Mouse (Mus musculus) layer of hippocampus, postnatal 14 days (tissue): ENCODE measurements around the gene Galt. TPM values are rescaled to one million over a fixed set of nuclear protein-coding genes. Genes with fewer than 3 reads are reported as not detected.

ENCODE experiments used
- DNase-seq, 2 experiments: peaks; one replicate each; pipeline ENCODE4 v3.0.0; 2021 to 2022; ENCODE audit warnings: low spot score in 2 of 2, mixed read lengths in 1 of 2
- long read RNA-seq, 2 experiments: library from polyadenylated mRNA; stranded (forward); transcript quantifications; one replicate each; pipeline ENCODE4 v2.0.0; 2021
- total RNA-seq, 2 experiments: library from RNA; stranded (reverse); gene quantifications; 2 replicates each; pipeline ENCODE4 v1.2.3; 2021

The Galt gene
- total RNA-seq = 10 to 100 TPM; 50.0 to 54.2 TPM
- long read RNA-seq, experiment 1, transcript Galt-201 (11 exons, 1,595 nt) = major isoform, 7 of 45 reads
- long read RNA-seq, experiment 1, partial matches to known transcripts = 14 of 45 reads
- long read RNA-seq, experiment 1, other reads (novel, unspliced or antisense) = 21 of 45 reads
- long read RNA-seq, experiment 2, partial matches to known transcripts = 14 of 43 reads
- long read RNA-seq, experiment 2, other reads (novel, unspliced or antisense) = 25 of 43 reads

GRCm38 (mm10) chr4:41754797-41755337 lies at the start of gene Galt:
Gene Galt (plus strand): TSS chr4:41755228.
- DNase-seq = no peak

DNA sequence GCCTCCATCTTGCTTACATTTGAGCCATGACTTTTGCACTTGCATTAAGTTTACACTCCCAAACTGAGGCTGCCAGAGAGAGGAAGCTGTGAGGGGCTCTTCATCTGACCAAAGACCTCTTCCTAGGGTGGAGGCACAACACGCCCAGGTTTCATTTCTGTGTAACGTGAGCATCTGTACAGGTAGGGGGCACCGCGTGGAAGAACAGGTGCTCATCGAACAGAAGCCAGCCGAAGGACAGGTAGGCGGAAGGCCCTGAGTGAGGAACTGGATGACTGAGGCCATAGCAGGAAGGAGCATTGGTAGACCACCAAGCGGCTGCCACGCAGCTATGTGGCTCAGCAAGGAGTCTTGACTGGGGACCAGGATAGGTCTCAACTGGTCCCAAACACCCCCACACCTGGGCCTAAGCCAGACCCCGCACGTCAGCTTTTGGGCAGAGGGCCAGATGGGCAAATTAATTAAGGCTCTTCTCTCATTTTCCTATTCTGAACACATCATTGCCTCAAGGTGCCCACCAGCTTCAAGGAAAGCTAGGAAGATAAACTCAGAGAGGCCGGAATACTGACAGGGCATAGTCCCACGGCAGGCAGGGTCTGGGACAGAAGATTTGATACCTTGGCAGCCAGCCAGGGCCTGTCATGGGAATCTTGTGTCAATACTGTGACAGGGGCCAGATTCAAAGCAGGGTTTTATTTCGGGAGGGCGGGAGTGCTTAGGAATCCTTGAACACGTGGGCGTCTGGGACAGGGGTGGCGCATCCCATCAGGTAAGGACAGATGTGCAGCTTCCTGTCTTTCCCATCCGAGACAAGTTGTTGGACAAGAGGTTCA lies 48.9 kb upstream of the Galt start:
- DNase-seq = no peak

DNA sequence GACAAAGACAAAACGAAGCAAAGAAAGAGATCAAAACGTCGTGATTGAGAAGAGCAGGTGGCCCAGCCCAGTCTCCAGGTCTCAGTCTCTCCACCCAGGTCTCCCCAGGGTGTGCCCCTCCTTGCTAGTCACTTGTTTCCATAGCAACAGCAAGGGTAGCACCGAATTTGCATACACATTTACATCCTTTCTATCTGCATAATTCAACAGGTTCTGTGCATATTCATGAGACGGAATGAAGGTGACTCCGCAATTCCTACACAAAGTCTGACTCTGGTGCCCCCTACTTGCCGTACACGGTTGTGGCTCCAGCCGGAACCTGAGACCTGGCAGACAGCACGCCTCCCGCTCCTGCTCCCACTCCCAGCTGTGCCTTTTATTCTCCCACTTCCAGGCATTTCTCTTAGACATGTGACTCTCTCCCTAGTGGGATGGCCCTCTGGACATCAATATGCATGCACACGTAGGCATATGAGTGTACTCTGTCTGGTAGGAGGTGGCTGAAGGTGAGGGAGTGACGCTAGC lies 48.0 kb upstream of the Galt start:
- DNase-seq = no peak

GRCm38 (mm10) chr4:41708192-41708745 lies 46.8 kb upstream of the Galt start:
- DNase-seq = peak in 1 of 2 experiments; percentile 86

- DNase-seq = no peak
These were observed 44.8 kb upstream of the Galt start for GRCm38 (mm10) chr4:41710229-41710628.

DNA sequence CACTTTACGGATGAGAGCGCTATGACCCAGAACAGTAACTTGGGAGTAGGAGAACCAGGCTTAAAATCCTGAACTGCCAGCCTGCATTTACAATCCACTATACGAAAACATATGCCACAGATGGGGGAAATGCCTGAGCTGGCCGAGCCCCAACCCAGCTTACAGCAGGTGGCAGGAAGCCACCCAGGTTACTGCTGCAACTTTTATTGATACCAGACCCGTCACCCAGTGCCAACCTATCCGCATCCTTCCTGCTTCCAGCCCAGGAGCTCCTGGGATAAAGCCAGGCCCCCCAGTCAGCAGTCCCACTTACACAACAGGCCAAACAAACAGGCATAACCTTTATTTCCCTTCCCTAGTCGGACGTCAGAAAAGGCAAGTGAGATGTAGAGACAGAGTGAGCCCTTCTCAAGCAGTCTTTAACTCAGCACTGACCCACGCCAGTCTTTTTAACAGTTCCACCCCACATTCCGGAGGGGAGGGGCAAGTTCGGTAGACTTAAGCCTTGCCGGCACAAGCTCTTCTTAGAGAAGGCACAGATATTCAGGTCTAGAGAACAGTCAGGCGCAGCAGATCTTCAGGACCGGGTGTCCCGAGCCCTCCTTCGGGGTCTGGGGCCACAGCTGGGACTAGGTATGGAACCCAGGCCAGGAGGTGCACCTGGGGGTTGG lies 43.2 kb upstream of the Galt start:
- DNase-seq = no peak

- no peak for DNase-seq
These were observed 42.4 kb upstream of the Galt start for GRCm38 (mm10) chr4:41712421-41713196.

GRCm38 (mm10) chr4:41713197-41714067 lies 41.6 kb upstream of the Galt start, which contains the start of gene Rpp25l:
Gene Rpp25l (minus strand): TSS chr4:41713534.
- peak; percentile 86 to 87 for DNase-seq

DNA sequence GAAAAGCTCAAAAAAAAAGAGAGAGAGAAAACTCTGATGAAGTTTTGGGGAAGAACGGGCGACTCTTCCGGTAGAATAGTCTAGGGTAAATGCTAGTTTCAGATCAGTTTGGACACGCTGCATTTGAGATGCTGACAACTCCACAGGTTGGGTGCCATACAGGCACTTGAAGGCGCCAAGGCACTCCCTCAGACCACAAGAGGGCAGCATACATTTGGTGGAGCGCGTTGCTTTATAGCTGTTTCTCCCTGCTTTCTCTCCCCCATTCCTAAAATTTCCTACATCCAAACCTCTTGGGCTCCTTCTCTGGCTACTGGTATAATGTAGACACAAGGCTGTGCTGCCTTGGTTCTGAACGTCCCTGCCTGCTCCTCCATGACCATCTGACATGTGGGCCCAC lies 40.8 kb upstream of the Galt start:
- DNase-seq = peak in 1 of 2 experiments; percentile 81

- no peak for DNase-seq
These were observed 39.9 kb upstream of the Galt start for GRCm38 (mm10) chr4:41715082-41715481.

- peak in 1 of 2 experiments; percentile 71 for DNase-seq
These were observed 39.4 kb upstream of the Galt start for GRCm38 (mm10) chr4:41715596-41715995.

DNA sequence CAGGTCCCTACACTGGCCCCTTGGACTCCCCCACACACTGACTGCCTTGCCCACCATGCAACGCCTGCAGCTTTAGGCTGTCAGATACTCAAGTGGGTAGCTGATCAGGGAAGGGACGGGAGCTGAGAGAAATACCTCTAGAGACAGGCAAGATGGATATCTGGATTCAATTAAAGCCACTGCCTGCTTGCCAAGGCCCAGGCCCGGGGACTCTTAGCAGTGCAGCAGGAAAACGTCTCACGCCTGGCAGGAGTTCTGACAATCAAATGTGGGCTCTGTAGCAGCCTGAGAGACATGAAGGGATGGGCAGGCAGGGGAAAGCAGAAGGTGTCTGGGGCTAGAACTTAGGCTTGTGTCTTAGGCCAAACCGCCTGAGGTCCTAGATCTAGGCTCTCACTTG lies 38.2 kb upstream of the Galt start:
- DNase-seq = no peak

GRCm38 (mm10) chr4:41722918-41723351 lies 32.1 kb upstream of the Galt start, which contains the start of gene Dctn3:
Gene Dctn3 (minus strand): TSS chr4:41723170.
- peak; percentile 78 to 96 for DNase-seq

- no peak for DNase-seq
These were observed 28.0 kb upstream of the Galt start for GRCm38 (mm10) chr4:41726826-41727621.

GRCm38 (mm10) chr4:41731052-41731765 lies 23.8 kb upstream of the Galt start, which contains the start of gene Arid3c:
Gene Arid3c (minus strand): TSS chr4:41731142.
- DNase-seq = no peak

DNA sequence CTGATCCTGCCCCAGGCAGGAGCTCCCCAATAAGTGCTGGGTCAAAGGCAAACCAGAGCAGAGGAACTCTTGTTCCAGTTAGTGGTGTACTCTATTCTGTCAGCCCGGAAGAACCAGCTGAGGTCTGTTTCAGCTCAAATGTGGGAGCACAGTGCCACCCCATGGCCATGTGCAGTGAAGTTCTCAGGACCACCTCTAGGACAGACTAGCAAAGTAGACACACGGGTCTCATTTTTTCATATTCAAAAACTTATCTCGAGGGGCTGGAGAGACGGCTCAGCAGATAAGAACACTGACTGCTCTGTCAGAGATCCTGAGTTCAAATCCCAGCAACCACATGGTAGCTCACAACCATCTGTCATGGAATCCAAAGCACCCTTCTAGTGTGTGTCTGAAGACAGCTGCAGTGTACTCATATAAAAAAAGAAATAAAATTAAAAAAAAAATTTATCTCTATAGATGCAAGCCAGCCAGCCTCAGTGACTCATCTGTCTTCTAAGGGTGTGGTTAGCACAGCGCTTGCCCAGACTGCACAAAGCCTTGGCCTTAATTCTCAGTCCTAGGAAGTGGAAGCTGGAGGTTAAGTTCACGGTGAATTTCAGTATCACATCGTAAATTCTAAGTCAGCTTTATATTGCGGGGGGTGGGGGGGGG lies 17.3 kb upstream of the Galt start:
- peak; percentile 66 to 88 for DNase-seq

DNA sequence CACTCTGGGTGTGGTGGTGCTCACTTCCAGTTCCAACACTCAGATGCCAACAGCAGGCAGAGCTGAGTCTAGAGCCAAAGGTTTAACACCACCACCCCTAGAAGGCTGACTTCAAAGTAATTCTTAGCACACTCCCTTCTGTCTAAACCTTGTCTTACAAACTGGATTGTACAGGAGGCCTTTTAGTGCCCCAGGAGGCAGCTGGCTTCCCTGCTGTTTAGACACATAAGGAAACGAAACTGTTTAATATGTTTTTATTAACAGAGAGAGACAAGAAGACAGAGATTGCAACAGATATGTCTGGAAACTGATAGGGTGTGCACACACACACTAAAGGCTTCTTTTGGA lies 16.8 kb upstream of the Galt start:
- no peak for DNase-seq
